Mouse (Mus musculus) intestine, postnatal 0 days (tissue): ENCODE results near the gene Ccdc158. TPM values are rescaled to one million over a fixed set of nuclear protein-coding genes. Genes with fewer than 3 reads are reported as not detected.

Experiments used
- ATAC-seq: fragments of 200-750 bp; cut with Nextera tagmentation; 2 replicates; pipeline ENCODE4 v1.8.0; 2017; ENCODE audit warnings: mild to moderate bottlenecking, moderate TSS enrichment, moderate library complexity
- H3K27ac ChIP-seq: fragments of 300-500 bp; sonication (generic); 2 replicates; pipeline ENCODE4 v1.5.1; 2014; ENCODE audit warnings: mild to moderate bottlenecking, low read depth, low read length, moderate library complexity
- H3K27me3 ChIP-seq: fragments of 300-500 bp; sonication (generic); replicated peaks from 2 replicates; pipeline ENCODE4 v1.6.1; 2014; ENCODE audit warnings: low read length, mixed read lengths; ENCODE audit not compliant: control insufficient read depth, insufficient read depth
- H3K36me3 ChIP-seq: fragments of 300-500 bp; sonication (generic); 2 replicates; pipeline ENCODE4 v1.6.1; 2014; ENCODE audit warnings: mild to moderate bottlenecking, moderate library complexity; ENCODE audit not compliant: control insufficient read depth, insufficient read depth
- H3K4me1 ChIP-seq: fragments of 300-500 bp; sonication (generic); replicated peaks from 2 replicates; pipeline ENCODE4 v1.6.1; 2014; ENCODE audit warnings: antibody characterized with exemption, low read length, mixed read lengths; ENCODE audit not compliant: control insufficient read depth, insufficient read depth
- H3K4me2 ChIP-seq: fragments of 300-500 bp; sonication (generic); replicated peaks from 2 replicates; pipeline ENCODE4 v1.6.1; 2014; ENCODE audit warnings: low read depth, mild to moderate bottlenecking, moderate library complexity
- H3K4me3 ChIP-seq: fragments of 300-500 bp; sonication (generic); 2 replicates; pipeline ENCODE4 v1.5.1; 2014; ENCODE audit warnings: low read depth, low read length
- H3K9ac ChIP-seq: fragments of 300-500 bp; sonication (generic); 2 replicates; pipeline ENCODE4 v1.6.1; 2014; ENCODE audit warnings: mild to moderate bottlenecking, low read depth, low read length
- H3K9me3 ChIP-seq: fragments of 300-500 bp; sonication (generic); 2 replicates; pipeline ENCODE4 v1.6.1; 2016; ENCODE audit warnings: mixed run types; ENCODE audit not compliant: control insufficient read depth
- CTCF ChIP-seq: sonication (generic); IDR thresholded peaks from 2 replicates; pipeline ENCODE4 v1.5.1; 2016; ENCODE audit warnings: low read depth, mild to moderate bottlenecking, control low read depth, antibody characterized with exemption, moderate library complexity
- WGBS: fragments of 180-500 bp; shearing (Covaris S2); extraction: QIAGEN DNeasy Blood & Tissue Kit; methylation state at CpG from one replicate; pipeline ENCODE4 v1.1.7; 2014; 5-methylcytosine and 5-hydroxymethylcytosine counted together
- polyA plus RNA-seq: library from polyadenylated mRNA; unstranded; fragments of >200 nt; fragmentation: Nextera tagmentation; extraction: Ambion mirVana; gene quantifications from 2 replicates; pipeline ENCODE4 v1.2.1, GENCODE M21; 2015

The Ccdc158 gene
- polyA plus RNA-seq, 1 experiment from 2014 or later, result 0.29 TPM

GRCm38 (mm10) chr5:92681861-92682260, 6.8 kb upstream of the Ccdc158 start:
- TF ChIP-seq CTCF, result no peak
- 97% methylated on average over 10 of the region's 10 CpGs for WGBS

GRCm38 (mm10) chr5:92679441-92679840, 4.4 kb upstream of the Ccdc158 start:
- Histone ChIP-seq H3K9ac (no peak overlapping the region), H3K4me2 (no peak overlapping the region), H3K9me3 (no peaks in the 10 kb centered on the region), H3K4me1 (no peaks in the 10 kb centered on the region; the same call in 1 of the 2 replicates), H3K27ac (no peak overlapping the region), H3K36me3 (no peaks in the 10 kb centered on the region), H3K4me3 (no peak overlapping the region), H3K27me3 (no peaks in the 10 kb centered on the region; the same call in 1 of the 2 replicates)
- ATAC-seq, result no peak
- WGBS, result 29% methylated on average over 4 of the region's 4 CpGs
- peak; percentile 79 for TF ChIP-seq CTCF

More at GRCm38 (mm10) chr5:92681861-92682260, 6.8 kb upstream of the Ccdc158 start:
- no peak overlapping the region for H3K4me3 ChIP-seq
- H3K9me3 ChIP-seq, result no peaks in the 10 kb centered on the region
- H3K4me1 ChIP-seq, result no peaks in the 10 kb centered on the region
- no peak overlapping the region for H3K27ac ChIP-seq
- H3K27me3 ChIP-seq, result no peaks in the 10 kb centered on the region; the same call in 1 of the 2 replicates
- ATAC-seq, result no peak
- H3K9ac ChIP-seq, result no peak overlapping the region
- no peaks in the 10 kb centered on the region for H3K36me3 ChIP-seq
- no peak overlapping the region for H3K4me2 ChIP-seq

GRCm38 (mm10) chr5:92675574-92675920, 476 bp upstream of the Ccdc158 start:
- no peak; the same call in 1 of the 2 replicates for ATAC-seq
- H3K27ac ChIP-seq, result 0 out of 2 replicates have a peak overlapping the region, but pooled peaks have one; percentile 28
- 2% methylated on average over 9 of the region's 9 CpGs for WGBS

GRCm38 (mm10) chr5:92666860-92667259, 8.2 kb downstream of the Ccdc158 start:
- no peak for ATAC-seq
- no peaks in the 10 kb centered on the region for H3K36me3 ChIP-seq
- no peaks in the 10 kb centered on the region for H3K27me3 ChIP-seq
- no peak overlapping the region for H3K27ac ChIP-seq
- H3K9ac ChIP-seq, result no peak overlapping the region
- no peak overlapping the region for H3K4me2 ChIP-seq
- H3K4me3 ChIP-seq, result no peak overlapping the region
- no peaks in the 10 kb centered on the region for H3K4me1 ChIP-seq
- no peaks in the 10 kb centered on the region for H3K9me3 ChIP-seq
- TF ChIP-seq CTCF, result no peak
- 75% methylated on average over 5 of the region's 5 CpGs for WGBS

More at GRCm38 (mm10) chr5:92675574-92675920, 476 bp upstream of the Ccdc158 start:
- Histone ChIP-seq H3K4me3 (peak overlapping the region; percentile 36), H3K36me3 (no peaks in the 10 kb centered on the region), H3K4me1 (no peaks in the 10 kb centered on the region; the same call in 1 of the 2 replicates), H3K4me2 (peak overlapping the region; percentile 72), H3K9ac (no peak overlapping the region), H3K27me3 (no peaks in the 10 kb centered on the region), H3K9me3 (no peaks in the 10 kb centered on the region)
- no peak for TF ChIP-seq CTCF

- H3K9ac ChIP-seq, result no peak overlapping the region
- H3K27me3 ChIP-seq, result no peaks in the 10 kb centered on the region
- H3K4me3 ChIP-seq, result no peak overlapping the region
- no peaks in the 10 kb centered on the region for H3K9me3 ChIP-seq
- no peaks in the 10 kb centered on the region for H3K4me1 ChIP-seq
- no peak overlapping the region for H3K27ac ChIP-seq
- no peak for TF ChIP-seq CTCF
- no peak overlapping the region for H3K4me2 ChIP-seq
- no peaks in the 10 kb centered on the region for H3K36me3 ChIP-seq
- 53% methylated on average over 2 of the region's 2 CpGs for WGBS
- no peak for ATAC-seq
Observed at GRCm38 (mm10) chr5:92664321-92664720, 10.8 kb downstream of the Ccdc158 start.

GRCm38 (mm10) chr5:92656256-92656655, 18.8 kb downstream of the Ccdc158 start:
- no peak overlapping the region for H3K27ac ChIP-seq
- no peak overlapping the region for H3K4me3 ChIP-seq
- TF ChIP-seq CTCF, result peak; percentile 96
- 14% methylated on average over 1 of the region's 1 CpGs for WGBS
- no peaks in the 10 kb centered on the region for H3K9me3 ChIP-seq
- no peaks in the 10 kb centered on the region for H3K27me3 ChIP-seq
- ATAC-seq, result no peak
- no peaks in the 10 kb centered on the region for H3K4me1 ChIP-seq
- H3K4me2 ChIP-seq, result no peak overlapping the region
- no peak overlapping the region for H3K9ac ChIP-seq
- H3K36me3 ChIP-seq, result no peaks in the 10 kb centered on the region

GRCm38 (mm10) chr5:92640861-92641260, 34.2 kb downstream of the Ccdc158 start:
- no peak overlapping the region for H3K4me3 ChIP-seq
- no peaks in the 10 kb centered on the region for H3K9me3 ChIP-seq
- 82% methylated on average over 3 of the region's 3 CpGs for WGBS
- no peaks in the 10 kb centered on the region for H3K4me1 ChIP-seq
- no peak overlapping the region for H3K4me2 ChIP-seq
- no peak for ATAC-seq
- H3K9ac ChIP-seq, result no peak overlapping the region
- H3K36me3 ChIP-seq, result no peaks in the 10 kb centered on the region
- TF ChIP-seq CTCF, result no peak
- H3K27ac ChIP-seq, result no peak overlapping the region
- no peaks in the 10 kb centered on the region for H3K27me3 ChIP-seq
